Mouse (Mus musculus): ENCODE data around the gene Tmem220.
"Not testable (repeated sequence)": the region's sequence is repeated elsewhere in the genome, so short reads cannot be mapped to it uniquely, and the experiment has no call there.

Tmem220 gene

DNA sequence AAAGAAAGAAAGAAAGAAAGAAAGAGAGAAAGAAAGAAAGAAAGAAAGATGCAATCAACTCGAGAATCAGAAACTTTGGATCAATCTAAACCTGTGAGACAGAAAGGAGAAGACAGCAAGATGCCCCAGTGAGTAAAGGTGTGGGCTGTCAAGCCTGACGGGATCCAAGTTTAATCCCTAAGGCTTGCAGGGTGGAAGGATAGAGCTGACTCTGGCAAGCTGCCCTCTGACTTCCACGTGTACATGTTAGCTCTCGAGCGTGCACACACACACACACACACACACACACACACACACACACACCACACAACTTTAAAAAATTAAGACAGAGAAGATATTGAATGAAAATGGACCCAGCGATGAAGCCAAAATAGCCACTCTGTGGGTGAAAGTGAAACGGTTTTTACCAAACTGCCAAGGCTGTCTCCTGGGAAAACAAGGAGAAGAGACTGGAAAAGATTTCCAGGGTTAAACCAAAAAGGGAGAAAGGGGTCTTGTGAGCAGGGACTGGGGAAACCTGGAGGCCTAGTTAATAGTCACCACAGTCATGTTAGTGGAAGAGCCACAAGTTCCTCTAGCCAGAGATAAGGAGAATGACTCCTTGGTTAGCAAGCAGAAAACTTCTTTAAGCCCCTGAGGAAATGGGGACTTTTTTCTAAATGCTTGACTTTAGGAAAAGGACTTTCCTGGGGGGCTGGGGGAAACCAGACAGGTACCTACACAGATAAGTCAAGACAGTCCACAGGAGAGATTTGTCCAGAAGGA is 5.1 kb upstream of the Tmem220 start:
- no peak for DNase-seq

DNA sequence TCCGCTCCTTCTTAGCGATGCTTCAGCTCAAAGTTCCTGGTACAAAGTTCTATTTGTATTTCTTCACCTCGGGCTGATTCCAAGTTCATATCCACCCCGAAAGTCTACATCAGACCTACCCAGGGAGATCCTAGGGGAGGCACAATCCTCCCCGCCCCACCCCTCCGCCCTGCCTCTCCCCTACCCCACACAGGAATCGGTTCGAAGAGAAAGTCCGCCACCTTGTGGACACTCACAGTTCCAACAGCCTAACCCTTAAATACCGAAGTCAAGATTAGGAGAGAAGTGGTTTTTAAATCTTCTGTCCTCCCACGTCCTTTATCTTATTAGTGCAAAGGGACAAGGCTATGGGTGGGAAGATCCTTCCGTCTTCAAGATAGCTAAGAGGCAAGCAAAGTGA is 4.0 kb upstream of the Tmem220 start:
- peak; percentile 43 for DNase-seq

DNA sequence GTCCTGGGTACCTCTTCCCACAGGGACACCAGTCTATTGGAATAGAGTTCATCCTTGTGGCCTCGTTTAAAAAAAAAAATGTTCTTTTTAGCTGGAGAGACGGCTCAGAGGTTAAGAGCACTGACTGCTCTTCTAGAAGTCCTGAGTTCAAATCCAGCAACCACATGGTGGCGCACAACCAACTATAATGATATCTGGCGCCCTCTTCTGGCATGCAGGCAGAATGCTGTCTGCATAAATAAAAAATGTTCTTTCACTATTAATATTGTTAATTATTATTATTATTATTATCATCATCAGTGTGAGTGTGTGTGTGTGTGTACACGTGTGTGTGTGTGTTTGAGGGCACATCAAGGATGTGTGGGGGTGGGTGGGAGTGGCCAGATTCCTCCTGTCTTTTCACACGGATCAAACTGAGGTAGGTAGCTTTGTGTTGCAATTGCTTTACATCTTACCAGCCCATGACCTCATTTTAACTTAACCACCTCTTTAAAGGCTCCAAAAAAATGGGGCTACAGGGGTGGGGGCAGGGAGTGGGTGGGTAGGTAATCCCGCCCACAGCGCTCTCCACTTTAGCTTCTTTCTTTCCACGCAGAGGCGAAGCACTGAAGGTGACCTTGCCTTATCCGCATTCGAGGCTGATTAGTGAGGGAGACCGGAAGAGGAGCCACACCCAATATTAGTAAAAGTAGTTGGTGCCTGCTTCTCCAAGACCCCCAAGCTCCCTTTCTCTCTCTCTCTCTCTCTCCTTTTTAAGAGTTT is 2.4 kb upstream of the Tmem220 start:
- no peak for DNase-seq

DNA sequence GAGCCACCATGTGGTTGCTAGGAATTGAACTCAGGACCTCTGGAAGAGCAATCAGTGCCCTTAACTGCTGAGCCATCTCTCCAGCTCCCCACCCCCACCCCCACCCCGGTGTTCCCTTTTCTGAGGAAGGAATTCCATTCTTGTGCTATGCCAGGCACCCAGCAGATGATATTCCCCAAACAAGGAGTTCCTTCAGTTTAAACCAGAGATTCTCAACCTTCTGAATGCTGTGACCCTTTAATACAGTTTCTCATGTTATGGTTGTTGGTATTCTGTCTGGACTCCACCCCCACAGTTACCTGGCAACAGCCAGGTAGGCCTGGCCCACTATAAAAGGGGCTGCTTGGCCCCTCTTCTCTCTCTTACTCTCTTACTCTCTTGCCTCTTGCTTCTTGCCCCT is 1.8 kb upstream of the Tmem220 start:
- DNase-seq, result not testable (repeated sequence)

DNA sequence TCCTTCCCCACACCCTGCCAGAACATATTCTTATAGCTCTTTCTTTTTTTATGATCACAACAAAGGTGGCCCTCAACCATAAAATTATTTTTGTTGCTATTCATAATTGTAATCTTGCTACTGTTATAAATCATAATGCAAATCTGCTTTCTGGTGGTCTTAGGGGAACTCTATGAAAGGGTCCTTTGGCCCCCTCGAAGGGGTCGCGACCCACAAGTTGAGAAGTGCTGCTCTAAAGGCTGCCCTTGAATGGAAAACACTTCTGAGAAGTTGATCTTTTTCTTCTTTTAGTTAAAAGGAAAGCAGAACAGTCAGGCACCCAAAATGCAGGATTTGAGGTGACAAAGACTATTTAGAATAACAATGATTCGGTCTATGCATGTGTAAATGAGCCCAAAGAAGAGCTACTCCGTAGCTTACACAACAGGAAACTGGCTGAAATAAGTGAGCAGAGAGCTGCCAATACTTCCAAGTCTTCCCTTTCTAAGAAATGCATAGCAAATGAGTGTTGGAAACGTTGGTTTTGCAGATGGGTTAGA is 1.1 kb upstream of the Tmem220 start:
- no peak for DNase-seq

DNA sequence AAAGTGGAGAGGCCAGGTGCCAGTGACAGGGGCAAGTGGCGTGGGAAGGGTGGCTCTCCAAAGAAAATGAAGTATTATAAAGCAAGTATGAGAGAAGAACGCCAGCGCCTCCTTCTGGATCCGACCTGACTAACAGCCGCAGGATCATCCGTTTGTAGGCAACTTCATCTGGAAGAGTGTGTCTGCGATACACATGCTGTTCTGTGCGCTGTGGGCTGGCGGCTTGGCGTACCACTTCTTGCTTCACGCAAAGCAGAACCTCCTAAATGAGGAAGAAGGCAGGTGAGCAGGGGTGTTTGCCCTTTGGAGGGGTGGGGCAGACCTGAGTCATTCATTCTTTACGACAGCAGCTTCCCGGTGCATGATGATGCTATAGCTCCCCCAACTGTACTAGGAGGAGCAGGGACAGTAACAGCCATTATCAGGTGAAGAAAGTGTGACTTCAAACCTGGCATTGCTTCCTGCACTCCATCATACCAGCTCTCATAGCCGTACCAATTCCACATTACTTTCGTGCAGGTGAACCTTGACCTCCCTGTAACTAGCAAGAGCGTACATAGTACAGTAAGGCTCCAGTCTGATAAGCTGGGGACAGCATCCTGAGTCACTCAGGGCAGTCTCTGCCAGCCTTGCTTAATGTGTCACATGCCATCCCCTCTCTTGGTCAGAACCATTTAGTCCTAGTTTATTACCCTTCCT is 6.1 kb downstream of the Tmem220 start:
- DNase-seq, result no peak

DNA sequence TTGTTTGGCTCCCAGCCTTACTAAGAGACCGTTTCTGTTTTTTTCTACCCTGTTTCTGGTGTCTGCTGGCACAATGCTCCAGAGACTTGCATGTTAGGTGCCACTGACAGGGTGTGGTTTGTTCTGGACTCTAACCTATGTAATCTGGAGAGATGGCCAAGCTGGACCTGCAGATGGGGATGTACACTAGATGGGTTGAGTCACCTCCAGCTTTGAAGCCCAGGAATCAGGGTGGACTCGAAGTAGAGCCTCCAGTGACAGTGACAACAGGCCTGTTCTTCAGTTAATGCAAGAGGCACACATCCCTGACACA is 6.6 kb downstream of the Tmem220 start:
- no peak for DNase-seq

DNA sequence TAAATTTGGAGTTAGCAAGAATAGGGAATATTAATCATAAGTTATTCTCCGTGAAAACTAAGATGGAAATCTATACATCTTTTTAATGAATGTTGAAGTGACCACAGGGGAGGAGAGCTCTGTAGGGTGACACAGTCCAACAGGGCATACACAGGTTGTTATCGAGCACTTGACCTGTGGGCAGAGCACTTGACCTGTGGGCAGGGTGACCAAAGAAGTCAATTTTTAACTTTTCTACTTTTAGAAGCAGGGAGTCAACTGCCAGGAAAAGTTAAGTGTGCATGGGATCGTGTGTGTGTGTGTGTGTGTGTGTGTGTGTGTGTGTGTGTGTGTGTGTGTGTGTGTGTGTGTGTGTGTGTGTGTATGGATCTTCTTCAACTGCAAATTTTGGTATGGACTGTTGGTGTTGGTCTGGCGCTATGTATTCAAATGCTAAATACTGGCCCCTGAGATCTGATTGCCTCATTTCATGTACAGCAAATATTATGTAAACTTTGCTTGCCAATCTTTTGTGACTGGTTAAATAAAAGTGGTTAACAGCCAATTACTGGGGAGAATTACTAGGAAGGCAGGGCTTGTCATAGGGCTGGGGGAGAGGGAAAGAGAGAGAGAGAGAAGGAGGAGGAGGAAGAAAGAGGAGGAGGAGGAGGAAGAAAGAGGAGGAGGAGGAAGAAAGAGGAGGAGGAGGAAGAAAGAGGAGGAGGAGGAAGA is 10.0 kb downstream of the Tmem220 start:
- DNase-seq, result no peak

DNA sequence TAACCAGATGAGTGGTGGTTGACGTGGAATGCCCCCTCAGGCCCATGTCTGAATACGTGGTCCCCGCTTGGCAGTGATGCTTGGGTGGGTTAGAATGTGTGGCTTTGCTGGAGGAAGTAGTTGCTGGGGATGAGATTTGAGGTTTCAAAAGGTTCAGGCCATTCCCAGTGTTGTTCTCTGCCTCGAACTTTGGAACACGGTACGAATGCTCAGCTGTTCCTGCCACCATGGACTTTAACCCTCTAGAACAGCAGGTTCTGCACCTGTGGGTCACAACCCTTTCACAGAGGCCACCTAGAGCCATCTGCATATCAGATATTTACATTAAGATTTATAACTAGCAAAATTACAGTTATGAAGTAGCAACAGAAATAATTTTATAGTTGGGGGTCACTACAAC is 11.3 kb downstream of the Tmem220 start:
- DNase-seq, result no peak

DNA sequence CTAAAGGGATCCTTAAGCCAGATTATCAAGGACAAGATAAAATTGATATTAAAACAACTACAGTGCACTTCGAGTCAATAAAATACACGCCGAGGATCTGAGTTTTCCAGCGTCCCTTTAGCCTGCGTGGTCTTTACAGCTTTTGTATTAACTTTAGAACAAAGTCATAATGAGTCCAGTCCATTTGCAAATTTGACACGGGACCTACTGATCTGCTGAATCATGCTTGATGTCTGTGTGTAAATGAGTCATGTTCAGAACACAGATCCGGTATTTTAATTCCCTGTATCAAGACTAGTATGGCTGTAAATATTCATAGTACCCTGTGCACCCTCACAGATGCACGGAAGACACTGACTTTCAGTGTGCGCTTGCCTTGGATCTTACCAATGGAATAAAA is 11.9 kb downstream of the Tmem220 start:
- DNase-seq, result no peak

DNA sequence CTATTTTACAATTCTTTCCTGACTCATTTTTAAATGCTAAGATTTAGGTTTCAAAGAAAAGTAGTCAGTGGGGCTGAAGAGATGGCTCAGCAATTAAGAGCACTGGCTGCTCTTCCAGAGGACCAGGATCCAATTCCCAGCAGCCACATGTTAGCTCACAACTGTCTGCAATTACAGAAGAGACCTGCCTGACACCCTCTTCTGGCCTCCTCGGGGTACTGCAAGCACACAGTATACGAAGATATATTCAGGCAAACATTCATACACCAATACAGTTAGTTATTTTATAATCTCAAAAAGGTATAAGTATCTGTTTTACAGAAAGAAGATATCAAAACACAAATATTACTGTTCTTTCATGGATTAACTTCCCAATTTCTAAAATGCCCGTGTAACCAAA is 14.8 kb downstream of the Tmem220 start:
- DNase-seq, result no peak

DNA sequence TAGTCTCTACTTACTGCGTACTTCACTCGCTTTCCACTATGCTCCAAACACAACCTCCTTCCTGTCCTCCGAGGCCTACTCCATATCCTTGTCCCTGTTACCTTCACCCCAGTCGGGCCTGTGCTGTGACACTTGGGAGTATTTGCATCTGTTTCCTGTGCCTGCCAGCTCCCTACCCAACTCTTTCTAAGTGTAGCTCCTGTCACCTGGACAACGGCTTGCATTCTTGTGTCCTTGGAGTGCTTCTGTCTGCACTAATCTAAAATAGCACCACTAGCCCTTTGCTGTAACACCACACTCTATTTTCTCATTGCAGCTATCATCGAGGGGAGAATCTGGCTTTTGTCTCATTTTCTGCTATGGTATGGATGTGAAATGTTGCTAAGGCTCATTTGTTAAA is 15.5 kb downstream of the Tmem220 start:
- no peak for DNase-seq

DNA sequence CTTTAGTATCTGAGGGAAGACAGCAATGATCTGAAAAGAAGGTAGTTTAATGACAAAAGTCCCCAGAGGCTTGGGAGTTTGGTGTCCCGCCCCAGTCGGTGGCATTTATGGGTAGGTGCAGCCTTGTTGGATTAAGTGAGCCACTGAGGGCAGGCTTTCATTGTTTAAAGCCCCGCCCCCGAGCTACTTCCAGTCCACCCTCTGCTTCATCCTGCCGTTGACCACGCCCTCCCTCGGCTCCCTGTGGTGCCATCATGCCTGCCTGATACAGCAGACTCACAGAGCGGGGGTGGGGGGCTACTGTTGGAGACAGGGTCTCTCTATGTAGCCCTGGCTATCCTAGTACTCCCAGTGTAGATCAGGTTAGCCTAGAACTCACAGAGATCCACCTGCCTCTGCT is 18.1 kb downstream of the Tmem220 start:
- DNase-seq, result no peak

DNA sequence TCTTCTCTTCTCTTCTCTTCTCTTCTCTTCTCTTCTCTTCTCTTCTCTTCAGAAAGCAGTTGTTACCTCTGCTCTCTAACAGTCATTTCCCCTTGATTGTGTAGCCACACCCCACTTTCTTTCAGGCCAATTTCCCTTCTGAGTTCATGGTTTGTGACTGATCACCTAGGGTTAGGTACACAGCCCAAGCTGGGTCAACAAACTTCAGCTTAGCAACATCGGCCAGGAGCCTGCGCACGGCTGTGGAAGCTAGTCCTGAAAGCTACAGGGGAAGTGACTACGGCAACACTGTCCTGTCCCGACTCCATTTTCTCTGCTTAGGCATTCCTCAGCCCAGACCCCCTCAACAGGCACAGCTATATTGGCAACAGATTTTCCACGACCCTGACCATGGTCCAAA is 20.0 kb downstream of the Tmem220 start:
- no peak for DNase-seq

DNA sequence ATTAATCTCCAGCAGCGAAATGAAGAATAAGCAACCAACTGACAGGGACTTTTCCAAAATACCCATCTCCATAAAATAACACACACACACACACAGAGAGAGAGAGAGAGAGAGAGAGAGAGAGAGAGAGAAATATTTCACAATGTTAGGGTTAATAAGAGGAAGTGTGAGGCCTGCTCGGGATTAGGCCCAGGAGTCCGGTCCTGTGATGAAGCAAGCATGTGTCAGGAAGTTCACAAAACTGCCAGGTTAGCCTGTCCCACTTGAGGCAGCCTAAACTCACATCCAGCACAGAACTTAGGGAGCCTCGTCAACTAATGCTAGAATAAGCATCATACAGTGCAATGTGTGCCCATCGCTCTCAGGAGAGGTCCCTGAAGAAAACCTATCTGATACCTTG is 22.2 kb downstream of the Tmem220 start:
- no peak for DNase-seq

DNA sequence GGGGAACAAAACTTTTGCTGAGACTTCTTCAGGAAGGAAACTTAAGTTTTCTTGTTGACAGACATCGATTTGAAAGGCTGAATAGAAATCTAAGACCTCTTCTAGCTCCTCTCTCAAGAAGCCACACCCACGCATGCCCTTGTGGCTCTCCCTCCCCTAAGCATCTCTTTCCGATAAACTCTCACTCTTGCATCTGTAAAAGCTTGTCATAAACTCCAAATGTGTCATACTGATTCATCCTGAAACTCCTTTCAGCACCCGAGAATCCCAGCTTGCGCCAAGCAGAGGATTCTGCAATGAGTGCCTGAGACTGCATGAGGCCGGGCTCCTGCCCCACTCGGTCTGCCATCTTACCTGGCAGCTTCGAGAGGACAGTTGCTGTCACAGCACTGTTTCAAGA is 23.5 kb downstream of the Tmem220 start:
- no peak for DNase-seq

DNA sequence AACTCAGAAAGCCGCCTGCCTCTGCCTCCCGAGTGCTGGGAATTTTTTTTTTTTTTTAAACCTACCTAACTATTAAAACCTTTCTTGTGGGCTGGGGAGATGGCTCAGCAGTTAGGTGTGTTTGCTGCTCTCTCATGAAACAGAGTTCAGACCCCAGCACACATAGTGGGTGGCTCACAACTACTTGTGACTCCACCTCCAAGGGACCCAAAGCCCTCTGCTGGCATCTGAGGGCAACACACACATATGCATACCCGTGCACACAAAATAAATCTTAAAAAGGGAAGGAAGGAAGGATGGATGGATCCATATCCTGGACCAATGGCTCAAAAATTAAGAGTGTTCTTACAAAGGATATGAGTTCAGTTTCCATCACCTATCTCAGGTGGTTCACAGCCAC is 24.3 kb downstream of the Tmem220 start:
- no peak for DNase-seq

DNA sequence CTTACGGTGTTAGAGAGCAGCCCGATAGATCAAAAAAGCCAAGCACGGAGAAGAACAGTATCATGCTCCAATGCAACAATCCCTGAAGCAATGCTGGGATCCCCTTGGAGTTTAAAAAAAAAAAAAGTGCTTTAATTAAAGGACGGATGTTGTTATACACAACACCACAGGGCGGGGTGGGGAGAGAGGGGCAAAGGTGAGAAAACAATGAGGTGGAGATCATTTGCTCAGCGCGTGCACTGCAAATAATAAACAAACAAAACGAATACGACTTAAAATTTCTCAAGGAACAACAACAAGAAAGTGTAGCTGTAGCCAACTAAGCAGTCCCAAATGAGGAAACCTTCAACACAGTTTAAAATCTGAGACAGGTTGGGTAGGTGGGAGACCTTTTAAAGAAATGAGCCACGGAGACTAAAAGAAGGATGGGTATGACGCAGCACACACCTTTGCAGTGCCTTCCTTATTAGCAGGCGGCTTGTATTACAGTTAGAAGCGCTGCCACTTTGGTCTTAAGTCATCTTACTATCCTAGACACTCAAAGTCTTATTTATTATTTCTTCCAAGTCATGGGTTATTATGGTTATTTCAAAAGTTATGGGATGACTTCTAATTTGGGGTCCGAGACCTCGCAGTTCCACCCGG is 26.8 kb downstream of the Tmem220 start:
- no peak for DNase-seq

DNA sequence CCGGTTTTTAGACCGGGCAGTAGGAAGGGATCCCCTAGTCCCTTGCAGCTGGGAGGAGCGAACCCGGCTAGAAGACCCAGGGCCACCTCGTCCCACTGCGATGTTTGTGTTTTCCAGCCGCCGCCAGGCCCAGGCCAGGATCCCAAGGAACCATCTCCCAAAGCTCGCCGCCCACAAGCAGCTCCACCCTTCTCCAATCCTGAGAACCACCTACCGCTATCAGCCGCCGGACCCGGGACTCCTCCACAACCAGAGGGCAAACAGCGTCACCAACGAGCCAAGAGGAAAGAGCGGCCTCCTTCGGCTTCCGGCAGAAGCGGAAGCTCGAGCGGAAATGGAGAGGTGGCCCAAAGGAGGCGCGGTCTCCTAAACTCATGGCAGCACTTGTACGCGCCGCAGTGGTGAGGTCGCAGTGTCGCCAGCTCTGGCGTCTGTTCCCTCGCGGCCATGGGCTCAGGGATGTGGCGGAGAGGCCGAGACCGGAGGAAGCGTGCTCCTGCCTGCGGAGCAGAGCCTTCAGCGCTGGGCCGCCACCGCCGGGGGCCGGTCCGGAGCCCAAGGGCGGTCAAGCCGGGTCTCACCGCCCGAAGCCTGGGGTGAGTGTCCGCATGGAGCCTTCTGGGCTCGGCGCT is 27.5 kb downstream of the Tmem220 start, which contains the start of the genes Adprm and Sco1:
Gene Adprm (minus strand): TSS at position 274 of the 632 bp plus-strand sequence.
Gene Sco1 (plus strand): TSS at position 350 of the 632 bp plus-strand sequence.
- peak; percentile 80 for DNase-seq

DNA sequence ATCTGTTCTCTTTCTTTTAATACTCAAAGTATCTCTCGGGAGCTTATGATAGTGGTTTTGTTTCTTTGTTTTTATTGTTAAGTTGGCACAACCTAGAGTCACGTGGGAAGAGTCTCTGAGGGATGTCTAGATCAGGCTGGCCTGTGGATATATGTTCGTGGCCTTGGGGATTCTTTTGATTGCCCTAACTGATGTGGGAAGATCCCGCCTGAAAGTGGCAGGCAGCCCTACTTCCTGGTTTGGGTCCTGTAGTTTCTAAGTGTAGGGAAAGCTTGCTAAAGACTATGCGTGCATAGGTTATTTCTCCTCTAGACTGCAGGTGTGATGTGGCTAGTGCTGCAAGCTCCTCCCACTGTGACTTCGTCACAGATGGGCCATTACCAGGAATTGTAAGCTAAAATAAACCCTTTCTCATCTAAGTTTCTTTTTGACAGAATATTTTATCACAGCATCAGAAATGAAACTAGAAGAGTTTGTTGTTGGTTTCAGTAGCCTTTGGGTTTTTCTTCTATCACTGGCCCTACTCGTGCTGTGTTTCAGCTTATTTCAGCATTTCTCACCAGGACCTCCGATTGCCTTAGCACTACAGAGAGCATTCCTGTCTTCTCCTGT is 29.9 kb downstream of the Tmem220 start:
- no peak for DNase-seq

DNA sequence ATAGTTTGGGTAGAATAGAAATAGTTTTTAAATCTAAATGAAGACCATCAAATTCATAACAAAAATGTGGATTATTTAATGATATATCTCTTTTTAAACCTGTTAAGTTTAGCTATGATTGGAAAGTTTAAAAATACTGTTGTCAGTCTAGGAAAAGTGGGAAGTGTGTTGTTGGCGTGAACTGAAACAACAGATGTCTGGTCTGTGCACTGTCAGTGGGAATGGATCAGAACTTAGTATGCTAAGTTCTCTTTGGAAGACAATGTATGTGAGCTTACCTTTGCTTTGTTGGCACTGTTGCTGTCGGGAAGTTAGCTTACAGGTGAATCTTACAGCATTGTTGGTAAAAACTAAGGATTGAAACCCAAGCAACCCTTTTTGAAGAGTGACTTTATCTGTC is 36.4 kb downstream of the Tmem220 start:
- no peak for DNase-seq

DNA sequence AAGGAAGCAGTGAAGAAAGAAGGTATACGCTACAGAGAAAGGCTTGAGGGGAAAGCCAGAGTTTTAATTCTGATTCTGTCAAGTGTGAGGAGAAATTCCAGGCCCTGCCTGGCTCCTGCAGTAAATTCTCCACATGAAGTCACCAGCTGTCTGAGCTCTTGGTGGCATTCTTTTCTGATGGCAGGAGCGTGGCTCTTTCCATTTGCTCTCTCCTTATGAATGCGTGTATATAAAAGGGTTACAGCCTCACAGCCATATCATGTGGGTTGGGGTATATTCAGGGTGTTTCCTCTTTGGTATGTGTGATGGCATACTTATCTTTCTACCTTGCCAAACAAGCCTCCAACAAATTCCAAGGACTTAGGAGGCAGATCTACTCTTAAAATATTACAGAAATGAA is 37.8 kb downstream of the Tmem220 start:
- DNase-seq, result no peak
